Mouse (Mus musculus): ENCODE data around the gene Shisa6.

GRCm38 (mm10) chr11:66232891-66233290, 292.9 kb downstream of the Shisa6 start:
- TF ChIP-seq CTCF (IDR thresholded peaks at IDR 0.05; ENCODE audit: borderline replicate concordance, insufficient read depth, low read depth, low read length) (no peak), POLR2A (IDR thresholded peaks at IDR 0.05; ENCODE audit: borderline replicate concordance, insufficient read depth, low read length) (no peak)

All from cerebellum, adult 2 months (tissue).